Mouse (Mus musculus) layer of hippocampus, adult 18-20 months (tissue): Measurements from ENCODE around the gene Src. TPM values are rescaled to one million over a fixed set of nuclear protein-coding genes. Genes with fewer than 3 reads are reported as not detected.
A peak's percentile ranks its signal among the peaks of the same experiment; 100 is the strongest.

ENCODE experiments used
- DNase-seq, 2 experiments: peaks; one replicate each; pipeline ENCODE4 v3.0.0; 2022; ENCODE audit warnings: low spot score in 2 of 2
- total RNA-seq, 2 experiments: library from RNA; stranded (reverse); gene quantifications; 2 replicates each; pipeline ENCODE4 v1.2.3; 2021

The Src gene
- total RNA-seq, 2 experiments from 2014 or later = 156 to 157 TPM

- no peak for DNase-seq
Measured at GRCm38 (mm10) chr2:157411151-157411693, 7.0 kb upstream of the Src start.

GRCm38 (mm10) chr2:157412497-157412896 lies 5.7 kb upstream of the Src start:
- DNase-seq = no peak

- no peak for DNase-seq
Measured at GRCm38 (mm10) chr2:157417229-157417628, 1.0 kb upstream of the Src start.

- DNase-seq = no peak
Measured at GRCm38 (mm10) chr2:157418609-157419071, 396 bp downstream of the Src start.

GRCm38 (mm10) chr2:157419506-157419905 lies 1.3 kb downstream of the Src start:
- DNase-seq = no peak

- DNase-seq = no peak
Measured at GRCm38 (mm10) chr2:157420404-157420803, 2.2 kb downstream of the Src start.

GRCm38 (mm10) chr2:157422062-157422655 lies 3.9 kb downstream of the Src start:
- no peak for DNase-seq

- no peak for DNase-seq
Measured at GRCm38 (mm10) chr2:157422854-157423705, 4.8 kb downstream of the Src start.

GRCm38 (mm10) chr2:157423706-157424125 lies 5.5 kb downstream of the Src start:
- DNase-seq = no peak

GRCm38 (mm10) chr2:157424126-157424903 lies 6.1 kb downstream of the Src start:
- DNase-seq = no peak

GRCm38 (mm10) chr2:157424904-157425642 lies 6.8 kb downstream of the Src start:
- no peak for DNase-seq

GRCm38 (mm10) chr2:157425643-157425988 lies 7.4 kb downstream of the Src start:
- no peak for DNase-seq

- DNase-seq = no peak
Measured at GRCm38 (mm10) chr2:157426171-157426570, 7.9 kb downstream of the Src start.

GRCm38 (mm10) chr2:157427164-157427563 lies 8.9 kb downstream of the Src start:
- no peak for DNase-seq

GRCm38 (mm10) chr2:157428351-157429139 lies 10.3 kb downstream of the Src start:
- no peak for DNase-seq

- no peak for DNase-seq
Measured at GRCm38 (mm10) chr2:157429735-157430134, 11.5 kb downstream of the Src start.

- no peak for DNase-seq
Measured at GRCm38 (mm10) chr2:157430667-157431429, 12.6 kb downstream of the Src start.

GRCm38 (mm10) chr2:157431912-157432311 lies 13.7 kb downstream of the Src start:
- no peak for DNase-seq

- DNase-seq = peak in 1 of 2 experiments; percentile 62
Measured at GRCm38 (mm10) chr2:157432476-157432875, 14.2 kb downstream of the Src start.
